In the genomic region with DNA sequence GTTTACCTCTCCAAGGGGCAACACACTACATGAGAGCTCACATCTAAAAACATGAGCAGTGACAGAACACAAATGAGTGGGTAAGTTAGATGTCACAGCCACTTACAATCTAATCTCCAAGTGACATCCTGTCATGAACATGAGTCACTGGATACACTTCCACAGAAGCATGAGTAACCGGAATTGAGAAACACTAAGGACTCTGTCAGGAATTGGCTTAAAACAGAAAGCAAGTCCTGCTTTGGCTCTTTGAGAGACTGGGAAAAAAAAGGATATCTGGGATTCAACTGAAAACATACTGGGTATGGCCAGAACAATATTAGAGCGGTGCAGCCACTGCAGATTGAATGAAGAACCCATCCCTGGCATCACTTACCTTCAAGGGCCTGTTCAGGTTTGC, we compare ENCODE assay signal across 30 mouse cellular contexts.
DNase-seq lines count a peak whose midpoint lies in the region; ATAC-seq and TF ChIP-seq lines count a peak whose summit lies in the region.
"Had no signal": no experiment of that assay in that cellular context is flagged by ENCODE, and none has a peak within 500 bp of the region (broad histone marks: within the 10 kb centered on the region; RNA-seq: fewer than 3 reads in every experiment).

No protein-coding gene starts in this region.

- DNase-seq in frontal cortex, postnatal 14 days (ENCODE audit: low spot score in 2 of 2), result no peak
- no peak for DNase-seq in liver, postnatal 0 days
- DNase-seq in liver, embryonic 11.5 days (ENCODE audit: low spot score), result no peak
- no peak for DNase-seq in gastrocnemius, postnatal 4 days (ENCODE audit: low spot score in 2 of 2)
- DNase-seq: adrenal gland, postnatal 14 days; B cell, adult 2 months; cerebellum, adult 9-10 months; forebrain, postnatal 0 days; kidney, adult 8-10 months; kidney, postnatal 14 days; lung, adult 2 months; right cerebral cortex, adult 18-20 months; right cerebral cortex, postnatal 4 days; thymus, postnatal 14 days had no signal

- 67% methylated on average over 2 of the region's 2 CpGs for WGBS in liver, postnatal 0 days (ENCODE audit: insufficient replicate concordance)
- WGBS in liver, embryonic 11.5 days, result 68% methylated on average over 2 of the region's 2 CpGs
- WGBS in heart, embryonic 14.5 days, result 24% methylated on average over 2 of the region's 2 CpGs

- H3K79me3 ChIP-seq in C2C12 (ENCODE audit: low read depth), result no peaks in the 10 kb centered on the region

- H3K4me1 ChIP-seq in liver, postnatal 0 days (ENCODE audit: insufficient read depth), result no peaks in the 10 kb centered on the region
- H3K4me1 ChIP-seq in liver, embryonic 11.5 days (replicated peaks; ENCODE audit: control insufficient read depth, insufficient read depth, low read length), result no peaks in the 10 kb centered on the region
- H3K4me1 ChIP-seq in heart, embryonic 14.5 days (ENCODE audit: control insufficient read depth in 2 of 2, insufficient read depth in 2 of 2, low read length in 2 of 2), result peaks cover 0 to 2% of the 10 kb centered on the region in 2 experiments; a peak in 1 of 4 replicates
- H3K4me1 ChIP-seq: embryonic facial prominence, embryonic 10.5 days; hindbrain, embryonic 15.5 days; intestine, embryonic 15.5 days; limb, embryonic 12.5 days; liver, embryonic 12.5 days; midbrain, embryonic 10.5 days had no signal

- no peaks in the 10 kb centered on the region for H3K9me3 ChIP-seq in liver, postnatal 0 days (ENCODE audit: low read length)
- H3K9me3 ChIP-seq in liver, embryonic 11.5 days (ENCODE audit: control insufficient read depth, low read length), result no peaks in the 10 kb centered on the region
- H3K9me3 ChIP-seq in heart, embryonic 14.5 days (ENCODE audit: control insufficient read depth, low read length), result no peaks in the 10 kb centered on the region
- H3K9me3 ChIP-seq: embryonic facial prominence, embryonic 10.5 days; hindbrain, embryonic 15.5 days; intestine, embryonic 15.5 days; limb, embryonic 12.5 days; liver, embryonic 12.5 days; midbrain, embryonic 10.5 days; neural tube, embryonic 13.5 days had no signal

- H3ac ChIP-seq in C2C12 (ENCODE audit: control insufficient read depth, insufficient read length, low read depth), result no peak overlapping the region

- no peaks in the 10 kb centered on the region for H3K36me3 ChIP-seq in liver, postnatal 0 days (replicated peaks; ENCODE audit: insufficient read depth, low read length)
- no peaks in the 10 kb centered on the region for H3K36me3 ChIP-seq in liver, embryonic 11.5 days (ENCODE audit: control insufficient read depth, insufficient read depth, low read length)
- no peaks in the 10 kb centered on the region for H3K36me3 ChIP-seq in C2C12 (ENCODE audit: control insufficient read depth, insufficient read depth)
- H3K36me3 ChIP-seq in heart, embryonic 14.5 days (ENCODE audit: control insufficient read depth, insufficient read depth, low read length), result no peaks in the 10 kb centered on the region
- H3K36me3 ChIP-seq: embryonic facial prominence, embryonic 10.5 days; hindbrain, embryonic 15.5 days; intestine, embryonic 15.5 days; limb, embryonic 12.5 days; liver, embryonic 12.5 days; midbrain, embryonic 10.5 days; neural tube, embryonic 13.5 days had no signal

- H3K79me2 ChIP-seq in C2C12 (ENCODE audit: control insufficient read depth, insufficient read depth), result no peaks in the 10 kb centered on the region

- H3K27ac ChIP-seq in liver, postnatal 0 days (ENCODE audit: low read depth), result no peak overlapping the region
- H3K27ac ChIP-seq in liver, embryonic 11.5 days (ENCODE audit: low read depth, low read length), result no peak overlapping the region
- peak overlapping the region; percentile 16 to 53; a peak in 1 of 4 replicates for H3K27ac ChIP-seq in heart, embryonic 14.5 days (replicated peaks in 1 of 2; ENCODE audit: control insufficient read depth in 1 of 2, insufficient read depth in 1 of 2, low read depth in 2 of 2, low read length in 2 of 2)
- H3K27ac ChIP-seq: embryonic facial prominence, embryonic 10.5 days; hindbrain, embryonic 15.5 days; intestine, embryonic 15.5 days; layer of hippocampus, adult 2 months; limb, embryonic 12.5 days; liver, embryonic 12.5 days; macrophage; midbrain, embryonic 10.5 days; neural tube, embryonic 13.5 days had no signal

- no peaks in the 10 kb centered on the region for H3K27me3 ChIP-seq in liver, postnatal 0 days (ENCODE audit: insufficient read depth, low read length)
- H3K27me3 ChIP-seq in liver, embryonic 11.5 days (replicated peaks; ENCODE audit: control insufficient read depth, insufficient read depth, low read length), result no peaks in the 10 kb centered on the region
- no peaks in the 10 kb centered on the region for H3K27me3 ChIP-seq in C2C12 (ENCODE audit: control insufficient read depth, insufficient read depth, insufficient read length)
- H3K27me3 ChIP-seq in heart, embryonic 14.5 days (ENCODE audit: control insufficient read depth, insufficient read depth, low read length), result no peaks in the 10 kb centered on the region
- H3K27me3 ChIP-seq: hindbrain, embryonic 15.5 days; intestine, embryonic 15.5 days; limb, embryonic 12.5 days; liver, embryonic 12.5 days; neural tube, embryonic 13.5 days had no signal

- no peak overlapping the region for H3K4me2 ChIP-seq in liver, postnatal 0 days (ENCODE audit: low read depth, low read length)
- no peak overlapping the region for H3K4me2 ChIP-seq in liver, embryonic 11.5 days
- H3K4me2 ChIP-seq in heart, embryonic 14.5 days (ENCODE audit: low read length), result no peak overlapping the region
- H3K4me2 ChIP-seq: hindbrain, embryonic 15.5 days; intestine, embryonic 15.5 days; limb, embryonic 12.5 days; liver, embryonic 12.5 days; neural tube, embryonic 13.5 days had no signal

- H3K9ac ChIP-seq in liver, postnatal 0 days (replicated peaks), result no peak overlapping the region
- H3K9ac ChIP-seq in liver, embryonic 11.5 days (ENCODE audit: low read depth, low read length), result no peak overlapping the region
- H3K9ac ChIP-seq in heart, embryonic 14.5 days (ENCODE audit: low read length), result no peak overlapping the region
- H3K9ac ChIP-seq: forebrain, postnatal 0 days; hindbrain, embryonic 15.5 days; intestine, embryonic 15.5 days; limb, embryonic 12.5 days; liver, embryonic 12.5 days; neural tube, embryonic 13.5 days had no signal

- TF ChIP-seq EP300 in liver, postnatal 0 days (IDR thresholded peaks at IDR 0.05; ENCODE audit: low read depth), result no peak

- TF ChIP-seq CTCF in liver, postnatal 0 days (IDR thresholded peaks at IDR 0.05; ENCODE audit: low read depth), result no peak
- no peak for TF ChIP-seq CTCF in C2C12 (IDR thresholded peaks at IDR 0.05; ENCODE audit: control insufficient read depth, insufficient read depth, insufficient read length)

- no peak overlapping the region for H3K4me3 ChIP-seq in liver, postnatal 0 days (ENCODE audit: low read depth, low read length)
- H3K4me3 ChIP-seq in liver, embryonic 11.5 days (ENCODE audit: low read depth, low read length), result no peak overlapping the region
- no peak overlapping the region for H3K4me3 ChIP-seq in C2C12 (ENCODE audit: insufficient read depth, poor library complexity, severe bottlenecking)
- no peak overlapping the region for H3K4me3 ChIP-seq in heart, embryonic 14.5 days (ENCODE audit: control insufficient read depth in 1 of 2, insufficient read depth in 1 of 2, low read depth in 1 of 2, low read length in 2 of 2)
- H3K4me3 ChIP-seq: embryonic facial prominence, embryonic 10.5 days; hindbrain, embryonic 15.5 days; intestine, embryonic 15.5 days; layer of hippocampus, adult 2 months; limb, embryonic 12.5 days; liver, embryonic 12.5 days; midbrain, embryonic 10.5 days; myocyte; neural tube, embryonic 13.5 days had no signal

- peak; percentile 66 for ATAC-seq in frontal cortex, adult (ENCODE audit: low TSS enrichment)
- peak; percentile 31; the same call in 1 of the 2 replicates for ATAC-seq in liver, postnatal 0 days
- ATAC-seq in liver, embryonic 11.5 days (replicated peaks; ENCODE audit: low FRiP score), result no peak
- peak; percentile 35; the same call in 1 of the 2 replicates for ATAC-seq in heart, embryonic 14.5 days (ENCODE audit: insufficient number of reproducible peaks, insufficient read depth, low FRiP score, low read depth)
- no peak for ATAC-seq in inflammation-experienced regulatory T-cells, adult 6 months
- ATAC-seq: activated CD4-positive, CD25-positive, alpha-beta regulatory T cell, adult 4 months; forebrain, postnatal 0 days; intestine, embryonic 15.5 days; liver, embryonic 12.5 days; midbrain, embryonic 16.5 days had no signal

TF ChIP-seq in C2C12, 6 proteins besides CTCF, POLR2A, EP300 and RAD21:
- TF ChIP-seq MAX (IDR thresholded peaks at IDR 0.05) (no peak), CEBPB (IDR thresholded peaks at IDR 0.05; ENCODE audit: low read depth) (peak; percentile 51)

Comparison
In these comparisons a context has a peak if more than half of its experiments do, and no peak if none do; other contexts are left out.
1. ATAC-seq: peak in frontal cortex, adult (single experiment), liver, postnatal 0 days (single experiment) and heart, embryonic 14.5 days (single experiment); none in liver, embryonic 11.5 days (single experiment) and inflammation-experienced regulatory T-cells, adult 6 months (single experiment).
2. H3K27ac ChIP-seq: peak in heart, embryonic 14.5 days (2 of 2); none in liver, postnatal 0 days (single experiment) and liver, embryonic 11.5 days (single experiment).